Mouse (Mus musculus) small intestine, adult 2 months (tissue): ENCODE results near the gene Rad51b. TPM values are rescaled to one million over a fixed set of nuclear protein-coding genes. Genes with fewer than 3 reads are reported as not detected.

Experiments used
- H3K27ac ChIP-seq: fragments of 200-500 bp; 2 replicates; pipeline ENCODE4 v1.5.1; 2012; ENCODE audit warnings: low read depth, low read length, control low read depth, inconsistent platforms; ENCODE audit not compliant: insufficient read depth
- H3K27me3 ChIP-seq: fragments of 200-500 bp; 2 replicates; pipeline ENCODE4 v1.6.1; 2012; ENCODE audit warnings: mild to moderate bottlenecking, moderate library complexity, low read length, inconsistent platforms; ENCODE audit not compliant: control insufficient read depth, insufficient read depth
- H3K36me3 ChIP-seq: fragments of 200-500 bp; 2 replicates; pipeline ENCODE4 v1.6.1; 2012; ENCODE audit warnings: mild to moderate bottlenecking, low read length, control low read depth, inconsistent platforms; ENCODE audit not compliant: control insufficient read depth, insufficient read depth
- H3K4me1 ChIP-seq: fragments of 200-500 bp; 2 replicates; pipeline ENCODE4 v1.6.1; 2012; ENCODE audit warnings: low read length, inconsistent platforms, mixed read lengths; ENCODE audit not compliant: control insufficient read depth, insufficient read depth, insufficient read length
- H3K4me3 ChIP-seq: fragments of 200-500 bp; 2 replicates; pipeline ENCODE4 v1.5.1; 2012; ENCODE audit warnings: low read depth, mild to moderate bottlenecking, control low read depth, inconsistent platforms, low read length, moderate library complexity
- CTCF ChIP-seq: fragments of 200-500 bp; IDR thresholded peaks from 2 replicates; pipeline ENCODE4 v1.5.1; 2012; ENCODE audit warnings: low read depth, mild to moderate bottlenecking, control low read depth, inconsistent platforms, low read length, moderate library complexity, mixed read lengths; ENCODE audit not compliant: insufficient replicate concordance, insufficient read length; ENCODE audit errors: extremely low read depth
- POLR2A ChIP-seq: fragments of 200-500 bp; IDR thresholded peaks from 2 replicates; pipeline ENCODE4 v1.6.1; 2012; ENCODE audit warnings: low read depth, mild to moderate bottlenecking, control low read depth, inconsistent platforms, low read length, moderate library complexity
- WGBS: fragments of 180-500 bp; shearing (Covaris S2); methylation state at CpG from one replicate; pipeline ENCODE4 v1.1.7; 2018; 5-methylcytosine and 5-hydroxymethylcytosine counted together
- polyA plus RNA-seq: library from polyadenylated mRNA; depleted of rRNA; stranded (reverse); fragments of >200 nt; gene quantifications from 2 replicates; pipeline ENCODE4 v1.2.3, GENCODE M21; 2012

Gene Rad51b
- polyA plus RNA-seq, 1 experiment, result 0.46 TPM

GRCm38 (mm10) chr12:79835521-79835920 is 538.4 kb downstream of the Rad51b start:
- TF ChIP-seq CTCF (no peak), POLR2A (no peak)
- H3K27ac ChIP-seq, result no peak overlapping the region
- no peak overlapping the region for H3K4me3 ChIP-seq
- no peaks in the 10 kb centered on the region; the same call in 1 of the 2 replicates for H3K4me1 ChIP-seq
- no peaks in the 10 kb centered on the region for H3K36me3 ChIP-seq
- no peaks in the 10 kb centered on the region for H3K27me3 ChIP-seq
- WGBS, result 97% methylated on average over 8 of the region's 8 CpGs

GRCm38 (mm10) chr12:79838181-79838961 is 541.3 kb downstream of the Rad51b start:
- Histone ChIP-seq H3K27ac (no peak overlapping the region), H3K36me3 (no peaks in the 10 kb centered on the region), H3K4me1 (peaks cover 13% of the 10 kb centered on the region; the same call in 1 of the 2 replicates), H3K4me3 (no peak overlapping the region), H3K27me3 (no peaks in the 10 kb centered on the region)
- TF ChIP-seq CTCF (no peak), POLR2A (no peak)
- 58% methylated on average over 6 of the region's 6 CpGs for whole genome bisulfite sequencing

GRCm38 (mm10) chr12:79839096-79839941 is 542.2 kb downstream of the Rad51b start:
- H3K36me3 ChIP-seq, result no peaks in the 10 kb centered on the region
- no peaks in the 10 kb centered on the region for H3K27me3 ChIP-seq
- TF ChIP-seq CTCF, result no peak
- TF ChIP-seq POLR2A, result no peak
- peaks cover 18% of the 10 kb centered on the region; the same call in 1 of the 2 replicates for H3K4me1 ChIP-seq
- WGBS, result 91% methylated on average over 12 of the region's 12 CpGs
- no peak overlapping the region for H3K27ac ChIP-seq
- no peak overlapping the region for H3K4me3 ChIP-seq

- no peak overlapping the region for H3K4me3 ChIP-seq
- peaks cover 18% of the 10 kb centered on the region; the same call in 1 of the 2 replicates for H3K4me1 ChIP-seq
- WGBS, result 84% methylated on average over 5 of the region's 5 CpGs
- no peaks in the 10 kb centered on the region for H3K36me3 ChIP-seq
- no peaks in the 10 kb centered on the region for H3K27me3 ChIP-seq
- TF ChIP-seq CTCF (no peak), POLR2A (no peak)
- H3K27ac ChIP-seq, result no peak overlapping the region
Measured at GRCm38 (mm10) chr12:79840465-79840864, 543.4 kb downstream of the Rad51b start.

GRCm38 (mm10) chr12:79841248-79841647 is 544.2 kb downstream of the Rad51b start:
- peaks cover 18% of the 10 kb centered on the region; the same call in 1 of the 2 replicates for H3K4me1 ChIP-seq
- TF ChIP-seq CTCF (no peak), POLR2A (no peak)
- no peaks in the 10 kb centered on the region for H3K27me3 ChIP-seq
- 89% methylated on average over 3 of the region's 3 CpGs for WGBS
- peak overlapping the region; percentile 43 for H3K27ac ChIP-seq
- H3K36me3 ChIP-seq, result no peaks in the 10 kb centered on the region
- H3K4me3 ChIP-seq, result no peak overlapping the region

- Histone ChIP-seq H3K27me3 (no peaks in the 10 kb centered on the region), H3K4me1 (peaks cover 18% of the 10 kb centered on the region; the same call in 1 of the 2 replicates), H3K27ac (no peak overlapping the region), H3K36me3 (no peaks in the 10 kb centered on the region), H3K4me3 (no peak overlapping the region)
- WGBS, result 19% methylated on average over 7 of the region's 7 CpGs
- TF ChIP-seq POLR2A (no peak), CTCF (no peak)
Measured at GRCm38 (mm10) chr12:79842319-79842718, 545.2 kb downstream of the Rad51b start.

GRCm38 (mm10) chr12:79843002-79843401 is 545.9 kb downstream of the Rad51b start:
- Histone ChIP-seq H3K36me3 (no peaks in the 10 kb centered on the region), H3K27ac (no peak overlapping the region), H3K4me3 (no peak overlapping the region), H3K27me3 (no peaks in the 10 kb centered on the region), H3K4me1 (peaks cover 18% of the 10 kb centered on the region; the same call in 1 of the 2 replicates)
- WGBS, result 69% methylated on average over 11 of the region's 11 CpGs
- TF ChIP-seq CTCF, result no peak
- TF ChIP-seq POLR2A, result no peak
